Mouse (Mus musculus) brown adipose tissue, adult 24 weeks (tissue): ENCODE measurements around the gene Sparcl1. TPM values are rescaled to one million over a fixed set of nuclear protein-coding genes. Genes with fewer than 3 reads are reported as not detected.

Source experiments
- H3K27ac ChIP-seq: fragments of 200-500 bp; replicated peaks from 2 replicates; pipeline ENCODE4 v1.5.1; 2012; ENCODE audit warnings: low read depth, mild to moderate bottlenecking, low read length
- H3K4me1 ChIP-seq: fragments of 200-500 bp; 2 replicates; pipeline ENCODE4 v1.6.1; 2012; ENCODE audit warnings: low read length, mixed read lengths; ENCODE audit not compliant: control insufficient read depth, insufficient read depth, insufficient read length
- H3K4me3 ChIP-seq: fragments of 200-500 bp; 2 replicates; pipeline ENCODE4 v1.5.1; 2012; ENCODE audit warnings: low read depth, mild to moderate bottlenecking, low read length, moderate library complexity; ENCODE audit not compliant: insufficient read depth
- polyA plus RNA-seq: library from polyadenylated mRNA; stranded (reverse); fragments of >200 nt; gene quantifications from 2 replicates; pipeline ENCODE4 v1.2.4, GENCODE M21; 2012; ENCODE audit not compliant: missing spikeins, insufficient read depth, insufficient read length

Gene Sparcl1
- polyA plus RNA-seq, 1 experiment, result 101 TPM

GRCm38 (mm10) chr5:104035824-104036223, 77.7 kb downstream of the Sparcl1 start:
- H3K4me1 ChIP-seq, result no peaks in the 10 kb centered on the region; the same call in 1 of the 2 replicates
- H3K27ac ChIP-seq, result no peak overlapping the region; the same call in 1 of the 2 replicates
- no peak overlapping the region for H3K4me3 ChIP-seq

DNA sequence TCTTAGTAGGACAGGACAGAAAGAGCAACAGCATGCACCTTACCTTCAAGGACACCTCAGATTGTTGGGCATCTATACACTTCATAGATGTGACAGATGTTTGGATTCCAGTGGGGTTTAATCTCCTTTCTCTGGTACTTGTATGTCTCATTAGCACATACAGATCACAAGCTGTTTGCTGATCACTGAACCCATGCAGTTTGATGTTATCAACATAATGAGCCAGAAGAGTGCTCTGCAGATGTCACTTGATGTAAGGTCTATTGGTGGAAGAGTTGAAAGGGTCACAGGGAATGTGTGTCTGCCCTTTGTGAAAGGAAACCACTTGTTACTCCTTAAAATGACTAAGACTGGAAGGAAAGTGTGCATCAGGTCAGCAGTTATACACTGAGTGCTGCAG, 78.5 kb downstream of the Sparcl1 start:
- Histone ChIP-seq H3K4me3 (no peak overlapping the region), H3K27ac (no peak overlapping the region), H3K4me1 (no peaks in the 10 kb centered on the region; the same call in 1 of the 2 replicates)

DNA sequence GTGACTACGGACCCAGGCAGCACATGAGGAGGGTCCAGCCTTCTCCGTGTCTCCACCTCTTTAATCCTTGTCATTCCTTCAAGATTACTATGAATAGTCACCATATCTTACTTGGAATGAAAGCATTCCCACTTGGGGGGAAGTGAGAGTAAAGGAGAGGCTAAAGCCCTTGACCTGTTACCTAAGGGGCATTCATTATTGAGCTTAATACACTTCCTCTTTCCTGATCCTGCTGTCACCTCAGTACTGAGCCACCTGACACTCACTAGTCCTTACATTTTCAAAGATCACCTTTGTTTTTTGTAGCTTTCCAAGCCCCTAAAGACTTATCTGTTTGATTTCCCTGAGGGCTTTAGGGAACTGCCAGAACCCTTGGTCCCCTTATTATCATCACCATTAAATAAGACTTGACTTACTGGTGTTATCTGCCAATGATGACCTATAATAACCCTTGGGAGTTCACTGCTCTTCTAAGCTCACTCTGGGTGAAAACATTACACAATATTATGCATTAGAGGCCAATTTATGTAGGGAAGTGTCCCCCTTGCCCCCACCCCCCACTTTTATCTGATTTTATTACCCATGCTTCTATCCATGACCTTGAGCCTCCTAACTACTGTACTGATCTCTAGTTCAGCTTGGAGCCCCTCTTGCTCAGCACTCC, 81.0 kb downstream of the Sparcl1 start:
- Histone ChIP-seq H3K4me1 (no peaks in the 10 kb centered on the region; the same call in 1 of the 2 replicates), H3K27ac (no peak overlapping the region), H3K4me3 (no peak overlapping the region)

Other genes with a start within 250 kb of the Sparcl1 start
- gene Klhl8, start 202.5 kb downstream of the Sparcl1 start, polyA plus RNA-seq, result 3.0 and 3.7 TPM in 2 replicates
- gene Hsd17b13, start 136.3 kb downstream of the Sparcl1 start, polyA plus RNA-seq, result 0.91 TPM in 1 of 2 replicates, not detected in the other
- 34.8 and 39.7 TPM in 2 replicates for gene Hsd17b11, start 91.8 kb downstream of the Sparcl1 start, polyA plus RNA-seq
- 57.0 and 62.7 TPM in 2 replicates for gene Nudt9, start 67.4 kb downstream of the Sparcl1 start, polyA plus RNA-seq
- gene Gm17660, start 36.1 kb downstream of the Sparcl1 start, polyA plus RNA-seq, result not detected in 2 replicates
- not detected in 2 replicates for gene Dspp, start 57.0 kb upstream of the Sparcl1 start, polyA plus RNA-seq
- not detected in 2 replicates for gene Dmp1, start 88.9 kb upstream of the Sparcl1 start, polyA plus RNA-seq
- gene Ibsp, start 185.4 kb upstream of the Sparcl1 start, polyA plus RNA-seq, result not detected in 2 replicates
- not detected in 2 replicates for gene Mepe, start 211.6 kb upstream of the Sparcl1 start, polyA plus RNA-seq